Mouse (Mus musculus): ENCODE measurements around the gene Rps29.

Gene Rps29

GRCm38 (mm10) chr12:69129634-69130310, 29.2 kb downstream of the Rps29 start:
- DNase-seq (ENCODE audit: low spot score) = no peak

GRCm38 (mm10) chr12:69127626-69128025, 31.4 kb downstream of the Rps29 start:
- no peak for DNase-seq (ENCODE audit: low spot score)

- DNase-seq (ENCODE audit: low spot score) = no peak
Observed at GRCm38 (mm10) chr12:69127170-69127569, 31.8 kb downstream of the Rps29 start.

GRCm38 (mm10) chr12:69125066-69125465, 33.9 kb downstream of the Rps29 start:
- no peak for DNase-seq (ENCODE audit: low spot score)

- DNase-seq (ENCODE audit: low spot score) = no peak
Observed at GRCm38 (mm10) chr12:69122801-69123200, 36.2 kb downstream of the Rps29 start.

GRCm38 (mm10) chr12:69119908-69120307, 39.1 kb downstream of the Rps29 start:
- DNase-seq (ENCODE audit: low spot score) = no peak

Data from urinary bladder, postnatal 10 days (tissue).